Mouse (Mus musculus): ENCODE measurements around the gene Lctl. TPM values are rescaled to one million over a fixed set of nuclear protein-coding genes. Genes with fewer than 3 reads are reported as not detected.

Lctl gene
- total RNA-seq (2012; rRNA removed) = 0.46 and 0.54 TPM in 2 replicates
- not detected for polyA plus RNA-seq (2012; ENCODE audit: insufficient read depth in 1 of 2, insufficient read length in 2 of 2, low read depth in 1 of 2, low replicate concordance in 2 of 2, missing spikeins in 1 of 2)

DNA sequence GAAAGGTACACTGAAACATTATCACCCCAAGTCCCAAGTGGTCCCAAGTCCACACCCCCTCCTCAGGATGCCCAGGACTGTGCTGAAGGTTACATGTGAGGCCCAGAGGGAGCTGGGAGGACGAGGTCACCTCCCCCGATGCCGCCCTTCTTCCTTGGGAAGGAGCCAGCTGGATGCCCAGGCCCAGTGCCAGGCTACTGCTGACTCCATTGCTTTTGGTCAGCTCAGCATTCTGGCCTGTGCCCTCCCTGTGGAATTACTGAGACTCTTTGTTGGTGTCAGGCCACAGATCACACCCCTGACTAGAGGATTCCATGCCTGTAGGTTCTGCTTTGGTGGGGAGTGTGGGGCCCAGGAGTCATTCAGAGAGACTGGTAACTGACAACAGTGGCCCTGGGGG lies at the start of gene Lctl:
Lctl (plus strand) TSS at position 272 of the 400 bp plus-strand sequence.
- Histone ChIP-seq H3K27me3 (ENCODE audit: control insufficient read depth in 1 of 2, insufficient read depth in 2 of 2, low read length in 2 of 2) (no peaks in the 10 kb centered on the region; a peak in 1 of 4 replicates), H3K36me3 (ENCODE audit: control insufficient read depth in 1 of 2, insufficient read depth in 2 of 2, low read length in 2 of 2) (no peaks in the 10 kb centered on the region), H3K4me1 (ENCODE audit: control insufficient read depth in 1 of 2, insufficient read depth in 2 of 2, low read length in 2 of 2) (no peaks in the 10 kb centered on the region), H3K79me2 (ENCODE audit: control insufficient read depth, insufficient read depth, low read length, poor library complexity) (no peaks in the 10 kb centered on the region), H3K9me3 (replicated peaks; ENCODE audit: insufficient read depth, low read length) (no peaks in the 10 kb centered on the region), H3K4me3 (ENCODE audit: control insufficient read depth in 1 of 2, insufficient read depth in 1 of 2, low read depth in 2 of 2, low read length in 2 of 2) (no peak within 1 kb of the TSS), H3K9ac (ENCODE audit: control insufficient read depth, low read depth, low read length, poor library complexity, severe bottlenecking) (no peak within 1 kb of the TSS), H3K27ac (ENCODE audit: control insufficient read depth, low read depth, low read length) (no peak within 1 kb of the TSS)
- DNase-seq (ENCODE audit: low read depth, low spot score) = no peak
- no peak for TF ChIP-seq POLR2AphosphoS2 (IDR thresholded peaks at IDR 0.05; ENCODE audit: low read length)
- no peak for TF ChIP-seq JUND (IDR thresholded peaks at IDR 0.05; ENCODE audit: low read depth, low read length)

GRCm38 (mm10) chr9:64067787-64068186 lies 49.2 kb upstream of the Lctl start:
- H3K27ac ChIP-seq (ENCODE audit: control insufficient read depth, low read depth, low read length) = no peak overlapping the region
- H3K4me1 ChIP-seq (ENCODE audit: control insufficient read depth in 1 of 2, insufficient read depth in 2 of 2, low read length in 2 of 2) = peaks cover 0 to 8% of the 10 kb centered on the region in 2 experiments; a peak in 2 of 4 replicates
- no peak overlapping the region for H3K4me3 ChIP-seq (ENCODE audit: control insufficient read depth in 1 of 2, insufficient read depth in 1 of 2, low read depth in 2 of 2, low read length in 2 of 2)
- H3K79me2 ChIP-seq (ENCODE audit: control insufficient read depth, insufficient read depth, low read length, poor library complexity) = no peaks in the 10 kb centered on the region
- TF ChIP-seq NELFE (IDR thresholded peaks at IDR 0.05; ENCODE audit: low read depth, low read length) = no peak
- TF ChIP-seq ELF1 (IDR thresholded peaks at IDR 0.05; ENCODE audit: low read depth, low read length) = no peak
- TF ChIP-seq MEF2A (IDR thresholded peaks at IDR 0.05; ENCODE audit: extremely low read depth, insufficient replicate concordance, low read depth, low read length, poor library complexity, severe bottlenecking) = no peak
- no peak for TF ChIP-seq TBP (IDR thresholded peaks at IDR 0.05; ENCODE audit: low read depth, low read length)
- no peak for TF ChIP-seq GATA1 (IDR thresholded peaks at IDR 0.05; ENCODE audit: low read depth, low read length)
- TF ChIP-seq E2F4 (IDR thresholded peaks at IDR 0.05; ENCODE audit: borderline replicate concordance, low read depth, low read length) = no peak
- no peaks in the 10 kb centered on the region for H3K9me3 ChIP-seq (replicated peaks; ENCODE audit: insufficient read depth, low read length)
- no peaks in the 10 kb centered on the region for H3K27me3 ChIP-seq (ENCODE audit: control insufficient read depth in 1 of 2, insufficient read depth in 2 of 2, low read length in 2 of 2)
- DNase-seq (ENCODE audit: low read depth, low spot score) = no peak
- peaks cover 0 to 3% of the 10 kb centered on the region in 2 experiments; a peak in 1 of 4 replicates for H3K36me3 ChIP-seq (ENCODE audit: control insufficient read depth in 1 of 2, insufficient read depth in 2 of 2, low read length in 2 of 2)
- no peak overlapping the region for H3K9ac ChIP-seq (ENCODE audit: control insufficient read depth, low read depth, low read length, poor library complexity, severe bottlenecking)

- no peak for DNase-seq (ENCODE audit: low read depth, low spot score)
- no peak overlapping the region for H3K9ac ChIP-seq (ENCODE audit: control insufficient read depth, low read depth, low read length, poor library complexity, severe bottlenecking)
- H3K4me1 ChIP-seq (ENCODE audit: control insufficient read depth in 1 of 2, insufficient read depth in 2 of 2, low read length in 2 of 2) = peaks cover 0 to 8% of the 10 kb centered on the region in 2 experiments; a peak in 2 of 4 replicates
- H3K79me2 ChIP-seq (ENCODE audit: control insufficient read depth, insufficient read depth, low read length, poor library complexity) = no peaks in the 10 kb centered on the region
- no peak overlapping the region for H3K27ac ChIP-seq (ENCODE audit: control insufficient read depth, low read depth, low read length)
- H3K27me3 ChIP-seq (ENCODE audit: control insufficient read depth in 1 of 2, insufficient read depth in 2 of 2, low read length in 2 of 2) = peaks cover 0 to 2% of the 10 kb centered on the region in 2 experiments; a peak in 1 of 4 replicates
- H3K4me3 ChIP-seq (ENCODE audit: control insufficient read depth in 1 of 2, insufficient read depth in 1 of 2, low read depth in 2 of 2, low read length in 2 of 2) = no peak overlapping the region
- TF ChIP-seq MYB (IDR thresholded peaks at IDR 0.05; ENCODE audit: low read depth, low read length) (no peak), MAX (IDR thresholded peaks at IDR 0.05; ENCODE audit: low read length) (no peak)
- no peaks in the 10 kb centered on the region for H3K9me3 ChIP-seq (replicated peaks; ENCODE audit: insufficient read depth, low read length)
- H3K36me3 ChIP-seq (ENCODE audit: control insufficient read depth in 1 of 2, insufficient read depth in 2 of 2, low read length in 2 of 2) = peaks cover 0 to 3% of the 10 kb centered on the region in 2 experiments; a peak in 1 of 4 replicates
These were observed 48.4 kb upstream of the Lctl start for GRCm38 (mm10) chr9:64068571-64068970.
